Mouse (Mus musculus): ENCODE results near the gene Il20rb.

The Il20rb gene

DNA sequence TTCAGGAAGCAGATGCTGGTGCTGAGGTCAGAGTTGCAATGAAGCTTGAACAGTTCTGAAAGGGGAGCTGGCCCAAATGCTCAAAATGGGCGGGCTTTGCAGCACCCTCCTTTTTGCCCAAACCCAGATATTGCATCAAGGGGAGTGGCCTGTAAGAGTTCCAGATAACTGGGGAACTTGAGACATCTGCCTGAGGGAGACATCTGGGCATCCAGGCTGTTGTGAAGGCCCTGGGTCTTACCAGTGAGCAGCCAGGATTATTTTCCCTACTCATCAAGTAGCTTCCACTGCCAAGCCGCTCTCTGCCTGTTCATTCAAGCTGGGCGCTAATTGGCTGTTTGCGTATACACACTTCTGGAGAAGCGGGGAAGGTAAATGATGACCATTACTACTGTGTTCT, at the start of gene Il20rb:
TSS of gene Il20rb (minus strand) at position 358 of the 400 bp plus-strand sequence.
- WGBS = 79% methylated on average over 5 of the region's 5 CpGs

DNA sequence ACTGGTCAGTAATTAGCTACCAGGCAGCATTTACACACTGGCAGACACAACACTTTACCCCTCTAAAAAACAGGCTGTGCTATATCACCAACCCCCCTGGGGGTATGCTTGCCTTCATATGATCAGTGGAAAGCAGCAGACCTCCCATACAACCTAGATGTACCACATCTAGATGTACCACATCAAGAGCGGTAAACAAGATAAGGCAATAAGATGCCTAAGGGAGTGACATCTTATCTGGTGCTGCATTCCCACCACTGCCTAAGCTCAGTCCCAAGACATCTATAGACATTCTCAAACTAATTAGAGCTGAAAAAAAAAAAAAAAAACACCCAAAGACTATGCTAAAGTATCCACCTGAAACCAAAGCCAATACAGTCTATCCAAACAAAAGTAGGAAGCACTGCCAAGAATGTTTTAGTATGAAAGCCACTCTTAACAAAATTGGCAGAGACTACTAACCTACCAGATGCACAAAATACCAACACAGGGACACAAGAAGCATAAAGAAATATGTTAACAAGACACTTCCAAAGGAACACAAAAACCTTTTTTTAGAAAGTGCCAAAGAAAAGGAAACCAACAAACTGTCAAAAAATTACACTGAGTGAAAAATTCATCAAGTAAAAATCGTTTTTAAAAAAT, 49.2 kb upstream of the Il20rb start:
- 53% methylated on average over 2 of the region's 2 CpGs for WGBS

DNA sequence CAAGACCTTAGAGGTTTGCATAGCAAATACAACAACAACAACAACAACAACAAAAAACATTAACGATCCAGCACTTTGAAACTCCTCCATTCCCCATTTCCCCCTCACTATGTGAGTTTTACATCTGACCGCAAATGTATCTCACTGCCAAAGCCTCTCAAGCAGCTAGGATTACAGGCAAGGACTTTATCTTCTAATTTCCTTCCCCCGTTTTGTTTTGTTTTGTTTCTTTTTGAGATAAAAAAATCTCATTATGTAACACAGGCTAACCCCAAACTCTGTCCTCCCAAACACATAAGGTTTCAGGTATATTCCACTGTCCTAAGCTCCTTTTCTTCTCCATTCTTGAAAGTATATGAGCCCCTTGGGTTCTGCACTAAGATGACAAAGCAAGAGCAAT, 48.1 kb upstream of the Il20rb start:
- 89% methylated on average over 3 of the region's 3 CpGs for WGBS

DNA sequence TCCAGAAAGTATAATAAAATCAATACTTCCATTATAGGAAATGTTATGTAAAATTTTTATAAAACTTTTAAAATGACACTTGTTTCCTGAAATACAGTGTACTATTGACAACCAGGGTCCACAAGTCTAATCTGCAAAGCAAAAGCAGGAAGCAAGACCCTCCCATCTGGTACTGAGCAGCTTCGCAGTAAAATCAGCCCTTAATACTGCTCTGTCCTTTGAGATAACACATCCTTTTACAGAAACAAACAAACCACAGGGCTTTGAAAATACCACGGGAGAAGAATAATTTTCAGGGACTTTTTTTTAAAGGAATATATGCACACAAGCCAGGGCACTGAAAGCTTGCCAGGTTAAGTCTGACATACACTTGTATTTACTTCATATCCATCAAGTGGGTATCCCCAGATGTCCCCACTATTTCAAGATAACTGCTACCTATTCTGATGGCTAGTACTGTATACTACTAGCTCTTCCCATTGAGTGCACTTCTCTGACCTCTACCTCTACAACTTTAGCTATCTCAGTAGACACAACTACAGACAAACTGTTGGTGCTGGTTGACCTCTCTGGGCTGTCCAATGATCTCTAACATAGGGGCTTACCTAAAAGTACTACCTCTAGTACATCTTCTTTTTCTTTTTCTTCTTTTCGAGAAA, 46.4 kb upstream of the Il20rb start:
- 66% methylated on average over 3 of the region's 3 CpGs for WGBS

DNA sequence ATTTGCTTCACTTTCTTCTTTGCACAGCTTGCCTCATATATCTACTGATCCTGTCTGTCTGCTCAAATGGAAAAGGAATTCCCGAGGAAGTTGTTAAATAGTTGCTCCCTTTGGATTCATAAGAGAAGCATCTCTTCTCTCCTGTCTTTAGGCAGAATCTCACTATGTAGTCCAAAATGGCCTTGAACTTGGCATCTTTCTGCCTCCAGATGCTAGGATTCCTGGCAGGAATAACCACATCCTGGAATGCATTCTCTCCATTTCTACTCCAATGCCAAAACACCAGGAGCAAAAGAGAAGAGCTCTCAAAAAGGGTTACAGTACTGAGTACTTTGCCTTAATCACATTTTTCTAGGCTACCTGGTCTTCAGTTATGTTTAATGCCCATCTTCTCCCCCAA, 44.7 kb upstream of the Il20rb start:
- 48% methylated on average over 1 of the region's 1 CpGs for WGBS

DNA sequence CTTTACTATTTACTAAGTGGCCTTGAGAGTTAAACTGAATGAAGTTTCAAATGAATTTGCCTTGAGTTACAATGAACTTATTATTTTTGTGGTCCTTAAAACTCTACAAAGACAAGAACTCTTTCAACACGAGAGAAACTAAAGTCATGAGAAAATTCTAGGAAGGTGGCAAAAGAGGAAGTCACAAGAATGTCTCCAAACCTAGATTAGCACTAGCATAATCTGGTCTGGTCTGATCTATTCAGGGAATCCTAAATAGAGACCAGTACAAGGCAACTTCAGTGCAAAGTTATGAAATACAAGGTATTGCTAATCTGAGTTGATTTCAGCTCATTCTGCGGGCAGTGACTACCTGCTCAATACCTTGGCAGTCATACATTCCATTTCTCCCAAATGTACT, 38.6 kb upstream of the Il20rb start:
- 59% methylated on average over 2 of the region's 2 CpGs for WGBS

DNA sequence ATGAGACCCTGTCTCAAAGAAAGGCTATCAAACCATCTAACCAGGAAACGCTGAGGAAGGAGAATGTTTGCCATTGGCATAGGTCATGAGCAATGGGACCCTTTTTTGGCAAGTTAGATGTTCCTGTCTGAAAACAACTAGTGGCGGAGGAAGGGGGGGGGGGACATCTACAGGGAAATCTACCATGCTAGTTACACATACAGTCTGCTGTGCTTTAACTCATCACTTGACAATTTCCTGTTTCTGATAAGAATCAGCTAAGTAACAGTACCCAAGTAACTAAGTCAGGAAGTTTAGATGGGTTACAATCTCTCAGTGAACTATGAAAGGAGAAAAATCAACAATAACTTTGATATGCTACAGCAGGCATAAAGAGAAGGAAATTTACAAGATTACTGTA, 35.4 kb upstream of the Il20rb start:
- 66% methylated on average over 2 of the region's 2 CpGs for WGBS

DNA sequence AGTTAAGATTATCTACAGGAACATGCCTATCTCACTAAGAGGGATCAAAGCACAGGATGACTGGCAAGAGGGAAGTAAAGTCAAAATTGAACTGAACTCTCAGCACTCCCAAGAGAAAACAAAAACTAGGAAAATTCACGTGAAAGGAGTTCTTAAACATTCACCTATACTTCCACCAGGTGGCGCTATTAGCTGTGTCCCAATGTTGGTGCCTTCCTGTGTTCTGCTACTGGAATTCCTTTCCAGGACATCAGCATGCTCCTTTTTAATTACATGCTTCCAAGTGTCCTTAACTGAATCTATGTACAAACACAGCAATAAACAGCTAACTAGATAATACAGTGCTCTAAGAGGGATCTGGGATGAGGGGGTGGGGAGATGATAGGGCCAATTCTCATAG, 34.0 kb upstream of the Il20rb start:
- WGBS = 6% methylated on average over 2 of the region's 2 CpGs

DNA sequence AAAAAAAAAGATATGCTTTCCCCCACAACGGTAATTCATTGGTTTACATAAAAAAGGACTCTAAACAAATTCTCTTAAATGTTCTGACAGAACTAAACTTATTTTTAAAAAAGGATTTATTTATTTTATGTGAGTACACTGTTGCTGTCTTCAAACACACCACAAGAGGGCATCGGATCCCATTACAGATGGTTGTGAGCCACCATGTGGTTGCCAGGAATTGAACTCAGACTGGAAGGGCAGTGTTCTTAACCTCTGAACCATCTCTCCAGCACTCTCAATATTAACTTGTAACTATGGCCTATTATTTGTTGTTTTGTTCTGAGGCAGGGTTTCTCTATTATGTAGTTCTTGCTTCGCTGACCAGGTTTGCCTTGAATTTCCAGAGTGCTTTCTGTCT, 33.4 kb upstream of the Il20rb start:
- 93% methylated on average over 3 of the region's 3 CpGs for WGBS

DNA sequence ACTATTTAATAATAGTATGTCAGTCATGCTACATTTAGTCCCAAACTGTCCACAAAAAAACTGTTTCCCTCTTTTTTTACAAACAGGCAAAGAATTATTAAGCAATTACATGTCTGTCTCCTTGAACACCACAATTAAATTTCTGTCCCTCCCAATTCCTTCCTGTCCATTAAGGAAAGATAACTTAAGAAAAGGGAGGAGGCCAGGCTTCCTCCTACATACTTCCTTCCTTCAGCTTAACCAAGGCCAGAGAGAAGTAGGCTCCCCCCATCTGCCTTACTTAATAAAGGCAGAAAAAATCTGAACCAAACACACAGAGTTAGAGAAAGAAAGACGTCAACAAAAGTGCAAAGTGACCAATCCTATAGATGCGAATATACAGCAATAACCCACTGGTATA, 21.0 kb upstream of the Il20rb start:
- WGBS = 83% methylated on average over 2 of the region's 2 CpGs

DNA sequence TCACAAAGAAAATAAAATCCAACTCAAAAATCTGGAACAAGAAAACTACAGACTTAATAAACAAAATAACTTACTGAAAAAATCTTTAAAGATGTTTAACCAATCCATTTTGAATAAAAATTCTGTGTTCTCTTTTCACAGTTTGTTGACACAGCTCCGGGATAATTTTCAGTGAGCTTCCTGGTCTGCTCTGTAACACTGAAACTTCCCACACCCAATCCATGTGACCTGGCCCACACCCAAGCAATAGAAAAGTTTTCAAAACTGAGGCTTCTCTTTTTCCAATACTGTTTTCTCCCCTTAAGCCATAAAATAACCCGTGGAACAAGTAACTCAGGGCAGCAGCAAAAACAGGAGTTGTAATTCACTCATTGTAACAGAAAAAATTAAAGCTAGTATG, 20.1 kb upstream of the Il20rb start:
- 33% methylated on average over 2 of the region's 2 CpGs for WGBS

DNA sequence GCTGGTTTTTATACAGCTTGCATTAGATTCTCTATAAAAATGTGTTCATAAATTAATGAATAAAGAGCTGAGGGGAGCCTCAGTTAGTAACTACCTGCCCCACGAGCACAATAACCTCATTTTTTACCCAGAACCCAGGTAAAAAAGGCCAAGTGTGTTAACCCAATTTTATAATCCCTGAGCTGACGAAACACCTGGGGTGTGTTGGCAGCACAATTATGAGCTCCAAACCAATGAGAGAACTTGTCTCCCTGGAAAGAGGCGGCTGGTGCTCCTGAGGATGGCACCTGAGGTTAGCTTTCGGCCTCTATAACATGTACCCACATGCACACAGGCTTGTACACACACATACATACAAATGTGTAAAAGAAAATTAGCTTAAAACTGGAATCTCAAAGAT, 18.9 kb upstream of the Il20rb start:
- WGBS = 86% methylated on average over 4 of the region's 4 CpGs

DNA sequence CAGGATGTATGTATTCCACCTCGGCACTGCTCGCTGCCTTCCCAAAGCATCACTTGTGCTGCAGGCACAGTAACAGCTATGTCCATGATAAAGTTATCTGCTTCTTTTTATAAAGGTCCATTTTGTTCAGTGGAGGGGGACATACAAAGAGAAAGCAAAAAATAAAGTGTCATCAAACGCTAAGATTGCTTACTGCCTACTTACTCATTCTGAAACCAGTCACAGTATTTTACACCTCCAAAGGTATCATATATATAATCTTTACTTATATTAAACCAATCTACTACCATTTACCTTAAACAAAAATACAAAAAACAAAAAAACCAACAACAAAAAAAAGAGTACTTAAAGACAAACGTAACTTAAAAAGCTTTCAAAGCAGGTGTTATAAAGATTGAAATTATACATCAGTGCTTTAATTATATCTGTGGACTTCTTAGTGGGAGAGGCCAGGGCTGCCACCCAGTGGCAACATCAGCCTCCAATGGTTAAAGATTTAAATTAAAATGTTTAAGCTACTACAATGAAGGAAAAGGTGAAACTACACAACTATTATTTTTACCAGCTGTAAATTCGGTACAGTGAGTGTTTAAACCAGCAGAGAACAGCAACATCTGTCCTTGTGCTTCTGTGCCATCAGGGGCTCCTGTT, 7.1 kb upstream of the Il20rb start:
- WGBS = 76% methylated on average over 5 of the region's 5 CpGs

DNA sequence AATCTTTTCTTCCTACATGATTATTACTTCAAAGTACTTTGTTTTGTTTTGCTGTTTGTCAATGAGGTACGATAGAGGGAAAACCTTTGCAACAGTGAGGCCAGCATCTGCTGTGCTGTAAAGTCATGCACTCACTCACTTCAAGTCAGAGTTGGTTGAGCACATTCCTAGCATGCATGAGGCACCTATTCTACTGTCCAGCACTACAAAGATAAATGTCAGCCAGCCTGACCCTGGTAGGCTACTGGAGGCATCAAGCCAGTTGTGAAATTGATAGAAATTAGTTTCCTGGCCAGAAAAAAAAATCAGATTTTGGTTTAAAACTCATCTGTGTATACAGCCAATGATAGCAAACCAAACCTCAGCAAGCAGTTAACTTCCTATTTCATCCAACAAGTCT, 4.8 kb upstream of the Il20rb start:
- WGBS = 94% methylated on average over 1 of the region's 1 CpGs

DNA sequence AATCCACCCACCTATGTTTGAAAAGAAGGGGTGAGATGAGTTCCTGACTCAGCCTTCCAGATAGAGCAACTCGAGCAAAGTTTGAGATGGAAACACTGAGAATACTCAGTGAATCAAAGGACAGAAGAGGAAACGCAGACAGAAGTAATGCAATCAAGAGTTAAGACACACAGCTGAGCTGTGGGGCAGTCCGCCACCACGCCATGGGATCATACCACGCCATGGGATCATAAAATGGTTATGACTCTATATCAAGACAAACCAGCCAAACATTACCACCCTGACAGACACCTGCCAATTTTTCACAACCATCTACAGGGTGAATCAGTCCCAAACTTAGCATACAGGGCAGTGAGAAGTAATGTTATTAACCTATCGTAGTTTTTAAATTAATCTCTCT, 2.4 kb upstream of the Il20rb start:
- 81% methylated on average over 6 of the region's 6 CpGs for WGBS

DNA sequence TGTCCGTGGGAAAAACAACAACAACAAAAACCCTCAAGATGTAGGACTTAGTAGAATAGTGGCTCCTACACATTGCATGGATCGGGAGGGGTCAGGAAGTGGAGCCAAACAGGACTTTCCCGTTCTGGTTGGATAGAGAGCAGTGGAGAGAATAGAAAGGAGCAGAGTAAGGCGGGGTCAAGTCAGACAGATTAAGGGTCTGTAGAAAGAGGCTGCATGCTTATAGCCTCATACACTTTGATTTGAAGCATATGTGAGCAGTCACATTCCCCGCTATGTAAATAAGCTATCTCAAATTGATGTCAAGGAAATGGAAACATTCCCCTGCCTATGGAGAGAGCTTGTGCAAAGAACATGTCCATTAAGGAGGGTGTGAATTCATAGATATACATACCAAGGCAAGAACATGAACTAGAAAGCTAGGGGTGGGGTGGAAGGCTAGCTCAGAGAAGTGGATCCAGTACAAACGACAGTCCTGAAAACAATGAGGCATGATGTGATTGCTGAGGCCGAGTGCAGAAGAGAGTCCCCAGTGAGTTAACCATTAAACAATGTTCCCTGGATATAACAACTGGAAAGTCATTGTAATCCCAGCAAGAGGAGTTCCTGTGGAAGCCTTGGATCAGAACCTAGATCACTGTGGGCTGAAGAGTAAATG, 1.6 kb upstream of the Il20rb start:
- WGBS = 79% methylated on average over 7 of the region's 7 CpGs

DNA sequence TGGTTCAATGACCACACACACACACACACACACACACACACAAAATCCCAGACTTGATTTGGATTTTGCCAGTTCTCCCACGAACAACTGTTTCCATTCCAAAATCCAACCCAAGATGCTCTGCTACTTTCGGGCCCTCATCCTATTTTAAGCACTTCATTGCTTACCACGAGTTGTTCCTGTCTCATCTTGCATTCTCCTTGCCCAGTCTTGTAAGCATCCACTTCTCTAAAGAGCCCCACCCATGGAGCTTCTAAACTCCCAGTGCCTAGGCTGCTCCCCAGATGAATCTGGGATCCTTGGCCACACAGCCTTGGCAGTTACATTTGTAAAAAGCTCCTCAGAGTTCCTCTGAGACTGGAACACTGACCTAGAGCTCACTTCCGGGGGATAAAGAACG, 3.3 kb downstream of the Il20rb start:
- WGBS = 69% methylated on average over 5 of the region's 5 CpGs

DNA sequence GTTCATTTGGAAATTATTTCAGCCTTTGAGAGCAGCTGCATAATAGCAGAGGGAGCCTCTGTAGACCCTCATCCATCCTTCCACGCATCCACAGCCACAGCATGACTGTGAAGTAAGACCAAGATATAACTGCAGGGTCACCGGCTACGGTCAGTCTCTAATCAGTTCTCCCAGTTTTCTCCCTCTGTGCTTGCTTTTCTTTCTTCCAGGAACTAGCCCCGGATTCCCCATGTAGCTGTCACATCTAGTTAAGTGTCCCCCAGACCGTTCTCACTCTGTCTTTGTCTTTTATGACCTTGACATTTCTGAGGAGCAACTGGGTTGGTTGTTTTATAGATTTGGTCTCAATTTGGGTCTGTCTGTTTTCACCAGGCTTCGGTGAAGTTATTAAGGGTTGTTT, 5.0 kb downstream of the Il20rb start:
- WGBS = 93% methylated on average over 6 of the region's 6 CpGs

DNA sequence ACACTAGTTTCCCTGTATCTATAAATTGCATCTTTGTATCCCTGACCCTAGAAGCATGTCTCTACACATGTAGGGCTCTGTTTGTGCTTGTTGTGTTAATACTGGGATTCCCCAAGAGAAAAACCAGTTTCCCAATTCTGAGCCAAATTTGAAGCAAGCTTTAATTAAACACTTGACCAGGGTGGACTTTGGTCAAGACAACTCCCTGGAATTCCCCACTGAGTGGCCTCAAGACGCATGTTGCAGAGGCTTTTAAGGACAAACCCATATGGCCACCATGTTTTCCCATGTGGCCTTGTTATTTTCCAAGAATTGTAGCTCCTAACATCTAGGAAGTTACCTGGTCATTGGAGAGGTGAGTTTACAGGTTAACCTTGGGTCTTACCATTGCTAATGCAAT, 12.5 kb downstream of the Il20rb start:
- WGBS = 93% methylated on average over 1 of the region's 1 CpGs

DNA sequence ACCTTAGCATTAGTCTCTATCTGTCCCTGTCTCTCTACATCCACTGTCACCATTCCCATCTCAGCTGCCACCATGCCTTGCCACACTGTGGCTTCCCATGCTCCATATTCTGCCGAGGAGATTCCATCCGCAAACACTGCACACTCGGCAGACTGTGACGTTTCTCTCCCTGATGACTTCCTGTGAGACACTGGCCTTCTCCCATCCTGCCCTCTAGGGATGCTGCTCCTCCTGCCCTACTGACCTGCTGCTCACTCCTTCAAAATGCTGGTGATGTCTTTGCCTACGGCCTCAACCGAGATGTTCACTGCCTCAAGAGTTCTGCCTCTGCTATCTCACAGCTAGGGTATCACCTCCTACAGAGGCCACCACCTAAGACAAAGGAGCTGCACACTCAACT, 13.2 kb downstream of the Il20rb start:
- 89% methylated on average over 6 of the region's 6 CpGs for WGBS

DNA sequence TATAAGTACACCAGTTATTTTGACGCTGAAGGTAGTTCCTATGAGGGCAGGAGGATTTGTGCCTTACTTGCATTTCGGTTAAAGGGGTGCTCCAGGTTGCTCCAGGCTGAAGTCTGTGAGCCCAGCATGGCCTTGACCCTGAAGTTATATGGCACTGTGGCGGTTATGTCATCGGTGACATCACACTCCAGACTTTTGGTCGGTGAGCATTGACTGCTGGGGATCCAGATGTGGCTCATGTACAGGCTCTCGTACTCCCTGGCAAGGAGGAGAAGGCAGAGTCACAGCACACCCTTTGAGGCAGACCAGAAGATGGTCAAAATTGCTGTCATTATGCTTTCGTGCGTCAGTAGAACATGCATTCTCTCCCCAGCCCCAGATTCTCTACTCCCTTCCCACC, 13.7 kb downstream of the Il20rb start:
- WGBS = 96% methylated on average over 8 of the region's 8 CpGs

DNA sequence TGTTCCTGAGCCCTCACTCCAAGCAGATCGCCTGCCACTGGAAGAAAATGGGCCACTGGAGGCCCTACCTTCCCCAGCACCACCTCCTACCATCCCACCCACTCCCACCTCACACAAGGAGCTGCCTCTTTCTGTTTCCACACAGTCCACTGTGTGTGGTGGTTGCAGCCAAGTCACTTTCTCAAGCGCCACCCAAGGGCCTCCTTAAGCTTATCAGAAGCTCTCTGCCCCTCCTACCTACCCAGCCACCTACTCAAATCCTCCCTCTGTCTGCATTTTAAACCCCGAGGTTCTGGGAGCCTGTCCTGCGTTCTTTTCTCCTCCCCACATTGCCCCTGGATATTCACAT, 15.0 kb downstream of the Il20rb start:
- WGBS = 69% methylated on average over 4 of the region's 4 CpGs
